Mouse (Mus musculus) E14TG2a.4 (cell line): ENCODE data around the gene Shisal2b.

ENCODE experiments used
- H3K27me3 ChIP-seq: 2 replicates; pipeline ENCODE4 v1.6.1; 2014; ENCODE audit warnings: low read length, control low read depth; ENCODE audit not compliant: insufficient read depth
- H3K36me3 ChIP-seq: 2 replicates; pipeline ENCODE4 v1.6.1; 2014; ENCODE audit warnings: low read length, control low read depth; ENCODE audit not compliant: insufficient read depth
- H3K4me1 ChIP-seq: replicated peaks from 2 replicates; pipeline ENCODE4 v1.6.1; 2014; ENCODE audit warnings: low read depth, low read length, control low read depth
- H3K4me3 ChIP-seq: replicated peaks from 2 replicates; pipeline ENCODE4 v1.5.1; 2014; ENCODE audit warnings: mild to moderate bottlenecking, low read length
- H3K9me3 ChIP-seq: 2 replicates; pipeline ENCODE4 v1.6.1; 2014; ENCODE audit warnings: low read length, control low read depth
- CTCF ChIP-seq: conservative IDR thresholded peaks from 2 replicates; pipeline ENCODE4 v1.5.1; 2014; ENCODE audit warnings: low read length
- NANOG ChIP-seq: IDR thresholded peaks from 2 replicates; pipeline ENCODE4 v1.6.1; 2014; ENCODE audit warnings: borderline replicate concordance, low read length, mixed read lengths
- POU5F1 ChIP-seq: IDR thresholded peaks from 2 replicates; pipeline ENCODE4 v1.6.1; 2014; ENCODE audit warnings: low read length, borderline replicate concordance

Gene Shisal2b

GRCm38 (mm10) chr13:104869907-104870306, 6.2 kb upstream of the Shisal2b start:
- H3K4me1 ChIP-seq, result no peaks in the 10 kb centered on the region; the same call in 1 of the 2 replicates
- peaks cover 10% of the 10 kb centered on the region for H3K9me3 ChIP-seq
- no peaks in the 10 kb centered on the region for H3K36me3 ChIP-seq
- H3K4me3 ChIP-seq, result no peak overlapping the region
- peaks cover 4% of the 10 kb centered on the region for H3K27me3 ChIP-seq
- TF ChIP-seq CTCF, result no peak
- TF ChIP-seq POU5F1, result no peak
- no peak for TF ChIP-seq NANOG

GRCm38 (mm10) chr13:104866726-104867125, 3.0 kb upstream of the Shisal2b start:
- Histone ChIP-seq H3K9me3 (peaks cover 10% of the 10 kb centered on the region), H3K27me3 (peaks cover 35% of the 10 kb centered on the region), H3K4me3 (no peak overlapping the region), H3K36me3 (no peaks in the 10 kb centered on the region), H3K4me1 (peaks cover 7% of the 10 kb centered on the region)
- no peak for TF ChIP-seq CTCF
- TF ChIP-seq NANOG, result no peak
- no peak for TF ChIP-seq POU5F1

- Histone ChIP-seq H3K4me1 (no peaks in the 10 kb centered on the region), H3K9me3 (no peaks in the 10 kb centered on the region), H3K4me3 (no peak overlapping the region), H3K36me3 (no peaks in the 10 kb centered on the region), H3K27me3 (no peaks in the 10 kb centered on the region)
- TF ChIP-seq CTCF, result no peak
- no peak for TF ChIP-seq NANOG
- no peak for TF ChIP-seq POU5F1
These were observed 10.0 kb downstream of the Shisal2b start for GRCm38 (mm10) chr13:104853645-104854044.

- Histone ChIP-seq H3K9me3 (no peaks in the 10 kb centered on the region), H3K4me1 (peaks cover 6% of the 10 kb centered on the region), H3K36me3 (peaks cover 4% of the 10 kb centered on the region; the same call in 1 of the 2 replicates), H3K27me3 (no peaks in the 10 kb centered on the region), H3K4me3 (no peak overlapping the region)
- TF ChIP-seq CTCF (no peak), POU5F1 (no peak)
These were observed 20.2 kb downstream of the Shisal2b start for GRCm38 (mm10) chr13:104843295-104844089.

GRCm38 (mm10) chr13:104841937-104842336, 21.8 kb downstream of the Shisal2b start:
- TF ChIP-seq CTCF, result no peak
- Histone ChIP-seq H3K4me1 (peaks cover 6% of the 10 kb centered on the region), H3K4me3 (no peak overlapping the region), H3K27me3 (no peaks in the 10 kb centered on the region), H3K36me3 (peaks cover 12% of the 10 kb centered on the region), H3K9me3 (no peaks in the 10 kb centered on the region)

- no peaks in the 10 kb centered on the region for H3K9me3 ChIP-seq
- no peak overlapping the region for H3K4me3 ChIP-seq
- no peaks in the 10 kb centered on the region for H3K27me3 ChIP-seq
- peaks cover 34% of the 10 kb centered on the region for H3K36me3 ChIP-seq
- H3K4me1 ChIP-seq, result peaks cover 6% of the 10 kb centered on the region
- TF ChIP-seq POU5F1 (no peak), CTCF (no peak), NANOG (no peak)
These were observed 26.1 kb downstream of the Shisal2b start for GRCm38 (mm10) chr13:104837628-104838027.

GRCm38 (mm10) chr13:104832811-104833210, 30.9 kb downstream of the Shisal2b start:
- Histone ChIP-seq H3K4me1 (no peaks in the 10 kb centered on the region), H3K27me3 (no peaks in the 10 kb centered on the region)
- TF ChIP-seq POU5F1, result no peak
- no peak for TF ChIP-seq CTCF

GRCm38 (mm10) chr13:104825470-104825869, 38.2 kb downstream of the Shisal2b start:
- Histone ChIP-seq H3K36me3 (peaks cover 45% of the 10 kb centered on the region), H3K4me1 (peaks cover 13% of the 10 kb centered on the region), H3K4me3 (no peak overlapping the region), H3K9me3 (peaks cover 28% of the 10 kb centered on the region), H3K27me3 (no peaks in the 10 kb centered on the region)
- no peak for TF ChIP-seq CTCF
- TF ChIP-seq NANOG, result no peak
- TF ChIP-seq POU5F1, result no peak

More at GRCm38 (mm10) chr13:104832811-104833210, 30.9 kb downstream of the Shisal2b start:
- Histone ChIP-seq H3K36me3 (peaks cover 51% of the 10 kb centered on the region), H3K9me3 (peaks cover 18% of the 10 kb centered on the region), H3K4me3 (no peak overlapping the region)

- Histone ChIP-seq H3K4me1 (peaks cover 22% of the 10 kb centered on the region), H3K4me3 (no peak overlapping the region), H3K36me3 (peaks cover 32% of the 10 kb centered on the region), H3K9me3 (peaks cover 5% of the 10 kb centered on the region), H3K27me3 (no peaks in the 10 kb centered on the region)
- TF ChIP-seq NANOG, result no peak
- TF ChIP-seq POU5F1, result no peak
- TF ChIP-seq CTCF, result no peak
These were observed 41.3 kb downstream of the Shisal2b start for GRCm38 (mm10) chr13:104822411-104822838.
